Mouse (Mus musculus): ENCODE results near the gene Vwa3b.
"Not testable (repeated sequence)": the region's sequence is repeated elsewhere in the genome, so short reads cannot be mapped to it uniquely, and the experiment has no call there.

Vwa3b gene

GRCm38 (mm10) chr1:37025962-37026686 is at the start of gene Vwa3b:
Gene Vwa3b (plus strand): TSS chr1:37026596.
- no peak for DNase-seq (ENCODE audit: low read depth, low spot score)

DNA sequence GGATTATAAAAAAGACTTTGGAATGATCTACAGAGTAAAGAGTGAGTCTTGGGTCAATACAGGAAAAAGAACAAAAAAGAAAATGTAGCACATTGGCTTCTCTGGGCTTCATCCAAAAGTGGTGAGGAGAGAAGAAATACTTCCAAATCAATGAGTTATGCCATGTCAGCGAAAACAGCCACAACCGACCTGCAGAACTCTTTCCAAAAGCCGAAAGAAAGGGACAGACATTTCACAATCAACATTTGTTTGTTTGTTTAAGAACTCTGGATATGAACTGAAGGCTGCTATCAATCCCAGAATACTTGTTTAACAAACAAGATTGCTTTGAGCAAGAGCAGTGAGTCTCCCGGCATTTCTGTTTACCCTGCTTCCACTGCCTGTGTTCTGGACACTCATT is 49.6 kb upstream of the Vwa3b start:
- no peak for DNase-seq (ENCODE audit: low read depth, low spot score)

DNA sequence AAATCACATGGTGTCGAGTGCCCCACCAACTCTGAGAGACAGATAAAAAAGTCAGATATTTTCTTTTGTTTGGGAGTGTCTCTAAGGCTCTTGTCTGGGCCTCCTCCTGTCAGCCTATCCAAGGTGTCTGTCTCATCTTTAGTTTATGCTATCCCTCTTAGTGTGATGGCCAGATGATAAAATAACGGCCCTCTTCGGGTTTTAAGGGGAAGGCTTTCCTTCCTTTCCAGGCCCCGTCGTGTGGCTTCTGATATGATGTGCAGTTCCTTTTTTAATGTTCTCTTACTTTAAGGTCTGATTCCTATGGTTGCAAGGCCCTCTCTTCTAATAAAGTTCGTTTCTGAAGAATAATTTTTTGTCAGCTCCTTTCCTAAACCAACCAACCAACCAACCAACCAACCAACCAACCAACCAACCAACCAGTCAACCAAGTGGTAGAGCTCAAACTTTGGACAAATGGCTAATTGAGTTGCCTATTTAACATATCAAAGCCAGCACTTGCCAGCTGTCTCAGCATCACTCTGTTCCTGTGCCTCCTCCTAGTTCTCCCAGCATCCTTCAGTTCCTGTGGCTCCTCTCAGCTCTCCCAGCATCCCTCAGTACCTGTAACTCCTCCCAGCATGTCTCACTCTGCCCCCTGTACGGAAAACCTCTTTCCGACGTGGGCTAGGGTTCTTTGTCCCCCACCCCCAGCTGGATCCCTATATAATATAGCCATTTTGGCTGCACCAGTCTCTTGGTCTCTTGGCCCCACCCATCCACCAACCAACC is 44.0 kb upstream of the Vwa3b start:
- no peak for DNase-seq (ENCODE audit: low read depth, low spot score)

GRCm38 (mm10) chr1:36983754-36984153 is 42.6 kb upstream of the Vwa3b start:
- DNase-seq (ENCODE audit: low read depth, low spot score) = no peak

DNA sequence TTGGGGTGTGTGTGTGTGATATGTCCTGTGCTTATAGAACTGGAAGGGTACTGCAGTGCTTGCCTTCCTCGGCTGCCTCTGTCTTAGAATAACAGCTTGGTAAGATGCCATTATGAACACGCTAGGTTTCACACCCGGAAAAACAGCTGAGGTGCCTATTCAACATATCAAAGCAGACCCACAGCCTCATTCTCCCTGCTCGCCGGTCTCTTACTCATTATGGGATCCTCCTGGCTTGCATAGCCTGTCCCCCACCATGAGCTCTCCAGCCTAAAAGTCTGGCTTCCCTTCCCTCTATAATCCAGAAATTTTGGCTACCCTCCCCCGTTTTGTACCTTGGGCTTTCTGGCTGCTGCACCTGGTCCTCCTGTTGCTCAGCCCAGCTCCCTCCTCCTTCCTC is 42.0 kb upstream of the Vwa3b start:
- no peak for DNase-seq (ENCODE audit: low read depth, low spot score)

DNA sequence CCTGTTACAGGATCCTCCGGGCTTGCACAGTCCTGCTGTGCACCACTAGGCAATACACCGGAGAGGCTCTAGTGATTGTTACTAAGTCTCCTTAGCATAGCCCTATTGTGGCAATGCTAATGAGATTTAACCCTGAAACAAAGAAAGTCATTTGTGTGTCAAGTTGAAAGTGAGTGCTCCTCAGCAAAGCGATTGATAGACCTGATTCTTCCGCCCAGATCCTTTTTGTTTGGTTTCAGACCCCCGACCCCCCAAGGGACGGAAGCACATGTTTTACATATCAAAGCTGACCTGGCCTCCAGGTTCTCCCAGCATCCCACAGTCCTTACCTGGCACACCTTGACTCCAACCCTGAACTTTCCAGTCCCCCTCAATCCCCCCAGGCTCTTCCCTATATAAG is 40.5 kb upstream of the Vwa3b start:
- no peak for DNase-seq (ENCODE audit: low read depth, low spot score)

DNA sequence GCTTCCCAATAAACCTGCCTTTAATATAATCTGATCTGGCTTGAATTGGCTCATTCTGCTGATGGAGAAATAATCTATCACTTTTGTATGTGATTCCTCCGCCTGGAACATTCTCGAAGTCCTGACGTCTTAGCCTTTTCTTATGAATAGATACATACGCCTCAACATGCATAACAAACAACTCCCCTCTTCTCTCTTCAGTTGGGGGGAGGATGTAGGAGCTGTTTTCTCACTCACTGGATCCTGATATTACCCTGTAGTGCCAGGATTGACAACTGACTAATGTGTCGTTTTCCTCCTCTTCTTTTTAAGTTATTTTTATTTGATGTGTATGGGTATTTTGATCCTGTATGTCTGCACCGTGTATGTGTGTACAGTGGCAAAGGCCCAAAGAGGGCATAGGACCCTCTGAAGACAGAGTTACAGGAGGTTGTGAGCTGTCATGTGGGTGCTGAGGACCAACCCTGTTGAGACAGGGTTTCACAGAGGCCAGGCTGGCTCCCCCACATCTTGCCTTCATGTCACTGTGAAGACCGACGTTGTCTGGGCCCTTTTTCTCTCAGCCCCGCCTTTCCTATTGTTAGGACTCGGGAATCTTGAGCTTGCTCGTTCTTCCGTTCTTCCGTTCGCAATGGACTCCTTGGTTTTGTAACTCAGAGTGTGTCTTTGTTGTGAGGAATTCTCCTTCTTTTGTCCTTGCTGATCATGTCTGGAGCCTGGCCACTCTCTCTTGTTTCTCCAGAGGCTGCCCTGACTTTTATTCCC is 39.8 kb upstream of the Vwa3b start:
- no peak for DNase-seq (ENCODE audit: low read depth, low spot score)

GRCm38 (mm10) chr1:36987172-36988148 is 38.9 kb upstream of the Vwa3b start:
- DNase-seq (ENCODE audit: low read depth, low spot score) = no peak

GRCm38 (mm10) chr1:36988161-36988560 is 38.2 kb upstream of the Vwa3b start:
- DNase-seq (ENCODE audit: low read depth, low spot score) = no peak

DNA sequence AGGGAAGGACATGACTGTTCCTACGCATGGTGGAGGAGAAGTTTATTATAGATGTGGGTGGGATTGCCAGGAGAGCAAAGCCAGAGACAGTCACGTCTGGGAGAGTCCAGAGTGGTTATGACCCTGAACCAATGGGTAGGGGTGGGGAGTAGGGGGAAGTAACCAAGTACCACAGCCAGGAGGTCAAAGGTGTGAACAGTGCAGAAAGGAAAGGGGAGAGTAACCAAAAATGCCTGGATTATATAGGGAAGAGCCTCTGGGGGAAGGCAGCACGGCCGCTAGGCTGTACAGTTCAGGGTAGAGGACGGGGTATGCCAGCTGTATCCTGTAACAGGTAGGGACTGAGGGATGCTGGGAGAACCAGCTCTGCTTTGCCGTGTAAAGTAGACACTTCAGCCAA is 37.8 kb upstream of the Vwa3b start:
- no peak for DNase-seq (ENCODE audit: low read depth, low spot score)

GRCm38 (mm10) chr1:36994296-36994695 is 32.1 kb upstream of the Vwa3b start:
- DNase-seq (ENCODE audit: low read depth, low spot score) = no peak

DNA sequence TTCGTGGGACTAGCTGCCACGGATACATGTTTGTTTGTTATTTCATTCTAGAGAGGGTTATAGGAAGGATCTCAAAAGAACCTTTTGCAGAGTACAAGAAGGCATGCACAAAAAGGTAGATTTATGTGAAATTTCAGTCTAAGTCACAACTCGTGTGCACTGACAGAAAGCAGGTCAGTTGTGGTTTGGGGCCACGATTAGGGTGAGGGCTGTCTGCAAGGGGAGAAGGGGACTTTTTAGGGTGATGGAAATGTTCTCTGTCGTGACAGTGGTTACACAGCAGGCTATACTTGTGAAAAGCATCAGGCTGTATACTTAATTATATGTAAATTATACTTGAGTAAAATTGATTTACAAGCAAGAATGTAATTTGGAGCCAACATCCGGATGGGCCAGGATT is 30.6 kb upstream of the Vwa3b start:
- no peak for DNase-seq (ENCODE audit: low read depth, low spot score)

- DNase-seq (ENCODE audit: low read depth, low spot score) = no peak
These were observed 29.7 kb upstream of the Vwa3b start for GRCm38 (mm10) chr1:36996561-36997213.

- DNase-seq (ENCODE audit: low read depth, low spot score) = peak; percentile 76
These were observed 26.1 kb upstream of the Vwa3b start for GRCm38 (mm10) chr1:37000307-37000706.

DNA sequence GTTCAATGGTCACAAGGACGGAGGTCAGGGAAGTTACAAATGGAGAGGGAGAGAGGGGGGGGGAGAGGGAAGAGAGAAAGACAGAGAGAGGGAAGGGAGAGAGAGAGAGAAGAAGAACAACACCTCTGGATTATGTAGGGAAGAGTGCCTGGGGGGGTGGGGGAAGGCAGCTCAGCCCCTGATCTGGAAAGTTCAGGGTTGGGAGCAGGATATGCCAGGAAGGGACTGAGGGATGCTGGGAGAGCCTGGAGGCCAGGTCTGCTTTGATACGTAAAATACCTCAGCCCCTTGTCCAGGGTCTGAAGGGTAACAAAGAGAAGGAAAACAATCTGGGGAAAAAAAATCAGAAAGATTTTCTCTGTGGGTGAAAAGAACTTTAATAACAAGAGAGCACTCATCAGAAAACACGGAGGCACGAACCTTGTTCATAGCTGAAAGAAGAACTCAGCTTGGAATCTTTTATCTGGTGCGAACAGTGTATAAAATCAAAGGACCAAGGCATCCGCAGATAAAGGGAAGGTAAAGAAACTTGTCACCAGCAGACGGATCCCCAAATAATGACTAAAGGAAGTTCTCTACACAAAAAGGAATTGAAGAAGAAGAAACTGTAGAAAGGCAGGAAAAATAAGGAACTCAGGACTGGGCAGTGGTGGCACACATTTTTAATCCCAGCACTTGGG is 24.6 kb upstream of the Vwa3b start:
- DNase-seq (ENCODE audit: low read depth, low spot score) = no peak

- peak; percentile 53 for DNase-seq (ENCODE audit: low read depth, low spot score)
These were observed 23.9 kb upstream of the Vwa3b start for GRCm38 (mm10) chr1:37002316-37003008.

- no peak for DNase-seq (ENCODE audit: low read depth, low spot score)
These were observed 21.9 kb upstream of the Vwa3b start for GRCm38 (mm10) chr1:37004533-37004932.

DNA sequence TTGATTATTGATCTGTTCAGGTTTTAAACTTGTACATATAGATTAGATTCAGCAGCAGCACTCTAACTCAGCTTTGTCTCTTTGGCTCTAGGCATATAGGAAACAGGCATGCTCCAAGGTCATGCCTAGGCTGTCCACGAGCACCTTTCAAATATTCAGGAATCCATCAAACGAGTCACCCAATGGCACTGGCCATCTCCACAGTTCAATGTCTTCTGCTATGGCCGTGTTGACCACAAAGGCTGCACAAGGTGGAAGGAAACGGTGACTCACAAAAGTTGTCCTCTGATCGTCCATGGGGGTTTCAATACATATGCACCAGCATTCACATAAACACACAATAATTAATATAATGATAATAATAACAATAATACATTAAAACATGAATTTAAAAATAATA is 21.4 kb upstream of the Vwa3b start:
- no peak for DNase-seq (ENCODE audit: low read depth, low spot score)

GRCm38 (mm10) chr1:37006529-37006928 is 19.9 kb upstream of the Vwa3b start:
- DNase-seq (ENCODE audit: low read depth, low spot score) = not testable (repeated sequence)

Data from CD4-positive helper T cell, adult 2 months (primary cell).